Mouse (Mus musculus): ENCODE measurements at regions not wholly inside any gene's neighbourhood (a gene's known extent, or its start where the extent isn't known, plus 50 kb on each side); places are given as distances from the start of the nearest gene placed in this dataset.

DNA sequence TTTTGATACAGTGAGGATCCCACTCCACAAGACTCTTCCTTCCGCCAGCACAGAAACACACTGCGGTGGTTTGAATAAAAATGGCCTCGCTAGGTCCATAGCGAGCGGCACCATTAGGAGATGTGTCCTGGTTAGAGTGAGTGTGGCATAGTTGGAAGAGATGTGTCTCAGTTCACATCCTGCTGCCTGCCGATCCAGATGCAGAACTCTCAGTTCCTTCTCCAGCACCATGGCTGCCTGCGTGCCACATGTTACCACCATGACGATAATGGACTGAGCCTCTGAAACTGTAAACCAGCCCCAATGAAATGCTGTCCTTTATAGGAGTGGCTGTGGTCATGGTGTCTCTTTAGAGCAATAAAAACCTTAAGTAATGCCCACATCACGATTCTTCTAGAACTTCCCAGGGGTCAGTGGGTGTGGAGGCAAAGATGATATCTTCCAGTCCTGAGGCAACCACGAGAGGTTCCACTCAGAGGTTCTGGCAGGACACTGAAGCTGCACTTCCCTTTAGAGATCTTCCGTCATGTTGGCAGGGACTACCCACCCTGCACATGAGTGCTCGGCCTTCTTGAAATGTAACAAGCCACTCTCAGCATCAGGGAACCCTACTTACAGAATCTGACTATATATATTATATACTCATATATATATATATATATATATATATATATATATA, 167.3 kb downstream of the Irs2 start:
- intact Hi-C loops (cut with DNase I): no loop called here
- no peak for DNase-seq (ENCODE audit: extremely low spot score in 1 of 2, low spot score in 2 of 2)

DNA sequence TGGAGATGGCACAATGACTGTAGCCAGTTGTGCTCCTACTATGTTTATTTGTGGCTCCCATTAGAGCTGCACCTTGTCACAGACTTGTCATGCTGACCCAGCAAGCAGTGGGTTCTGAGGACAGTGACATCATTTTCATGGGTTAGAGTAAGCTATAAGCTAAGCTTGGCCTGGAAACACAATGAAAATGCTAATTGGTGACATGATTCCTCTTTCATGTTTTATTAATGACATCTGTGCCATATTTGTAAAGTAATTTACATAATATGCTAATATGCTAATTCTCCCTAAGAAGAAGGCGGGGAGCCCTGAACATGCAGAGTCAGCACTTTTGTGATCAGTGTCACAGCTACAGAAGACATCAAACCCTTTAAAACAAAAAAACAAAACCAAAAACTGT, 168.2 kb downstream of the Irs2 start:
- DNase-seq (ENCODE audit: extremely low spot score in 1 of 2, low spot score in 2 of 2): no peak
- intact Hi-C loops (cut with DNase I): no loop called here

DNA sequence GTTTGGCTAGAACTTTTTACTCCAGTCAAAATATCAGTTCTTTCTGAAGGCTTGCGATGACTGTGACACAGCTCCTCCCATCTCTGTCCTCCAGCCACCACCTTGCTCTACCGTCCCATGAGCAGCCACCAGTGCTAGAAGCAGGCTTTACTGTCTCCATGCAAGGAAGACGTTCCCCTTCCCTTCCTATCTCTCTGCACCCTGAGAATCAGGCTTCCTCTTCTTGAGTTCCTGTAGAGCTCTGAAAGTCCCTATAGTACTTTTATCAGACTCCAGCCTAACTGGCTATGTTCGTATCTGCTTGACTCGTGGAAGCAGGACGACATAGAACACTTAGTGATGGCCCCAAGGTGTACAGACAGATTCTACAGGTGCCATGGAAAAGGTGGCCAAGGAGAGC, 173.2 kb downstream of the Irs2 start:
- no peak for DNase-seq (ENCODE audit: extremely low spot score in 1 of 2, low spot score in 2 of 2)
- intact Hi-C loops (cut with DNase I): no loop called here

DNA sequence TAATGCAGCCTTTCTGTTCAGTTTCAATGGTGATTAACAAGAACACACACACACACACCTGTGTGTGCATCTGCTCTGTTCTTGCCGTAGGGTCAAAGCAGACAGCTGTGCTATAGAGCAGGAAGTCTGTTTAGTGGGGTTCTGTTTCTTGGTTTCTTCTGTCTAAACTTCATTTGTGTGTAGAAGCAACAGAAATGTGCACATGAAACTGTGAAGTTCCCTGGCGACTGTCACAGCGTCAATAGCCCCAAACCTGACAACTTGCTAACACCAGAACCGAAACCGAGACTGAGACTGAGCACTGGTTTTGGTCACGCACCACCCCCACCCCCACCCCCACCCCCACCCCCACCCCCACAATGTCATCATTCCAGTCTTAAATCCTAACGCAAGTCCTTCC, 176.4 kb downstream of the Irs2 start:
- no peak for DNase-seq (ENCODE audit: extremely low spot score in 1 of 2, low spot score in 2 of 2)
- intact Hi-C loops (cut with DNase I): no loop called here

DNA sequence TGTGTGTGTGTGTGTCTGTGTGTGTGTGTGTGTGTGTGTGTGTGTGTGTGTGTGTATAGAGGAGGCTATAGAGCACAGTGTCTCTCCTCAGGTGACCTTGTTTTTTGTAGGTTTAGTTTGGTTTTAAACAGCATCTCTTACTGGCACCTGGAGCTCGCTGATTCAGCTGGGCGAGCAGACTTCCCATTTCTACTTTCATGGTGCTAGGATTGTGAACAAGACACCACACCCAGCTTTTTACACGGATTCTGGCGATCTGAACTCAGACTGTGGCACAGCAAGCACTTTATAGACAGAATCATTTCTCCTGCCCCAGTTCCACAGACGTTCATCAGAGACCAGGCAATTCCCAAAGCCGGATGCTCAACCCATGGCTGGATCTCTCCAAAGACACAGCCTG, 177.0 kb downstream of the Irs2 start:
- no peak for DNase-seq (ENCODE audit: extremely low spot score in 1 of 2, low spot score in 2 of 2)
- intact Hi-C loops (cut with DNase I): no loop called here

DNA sequence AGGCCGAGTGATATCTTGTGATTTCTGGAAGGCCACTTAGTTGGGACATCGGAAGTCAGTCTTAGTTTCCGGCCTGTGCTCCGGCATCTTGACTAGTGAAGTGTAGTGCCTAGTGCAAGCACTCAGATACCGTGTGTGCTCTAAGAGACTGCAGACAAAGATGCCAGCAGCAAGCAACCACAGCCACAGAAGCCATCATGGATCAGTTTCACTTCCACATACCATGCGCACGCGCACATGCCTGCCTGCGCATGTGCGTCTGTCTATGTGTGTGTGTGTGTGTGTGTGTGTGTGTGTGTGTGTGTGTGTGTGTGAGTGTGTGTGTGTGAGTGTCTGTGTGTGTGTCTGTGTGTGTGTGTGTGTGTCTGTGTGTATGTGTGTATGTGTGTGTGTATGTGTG, 177.4 kb downstream of the Irs2 start:
- intact Hi-C loops (cut with DNase I): no loop called here
- DNase-seq (ENCODE audit: extremely low spot score in 1 of 2, low spot score in 2 of 2): no peak

DNA sequence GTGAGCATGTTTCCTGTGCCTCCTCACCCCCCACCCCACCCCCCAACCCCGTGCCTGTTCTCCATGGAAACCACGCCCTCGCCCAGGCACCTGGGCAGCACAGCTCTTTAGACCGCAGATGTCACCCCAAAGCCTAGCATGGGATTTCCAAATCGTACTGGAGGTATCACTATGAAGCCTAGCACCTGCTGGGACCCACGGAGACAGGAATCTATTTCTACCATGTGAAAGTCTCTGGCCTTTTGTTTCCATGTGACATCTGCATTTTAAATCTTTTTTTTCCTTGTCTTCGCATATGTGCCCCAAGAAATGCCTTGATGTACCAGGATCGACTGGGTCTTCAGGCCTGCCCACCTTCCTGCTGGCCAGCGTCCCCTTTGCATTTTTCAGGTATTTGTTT, 179.7 kb downstream of the Irs2 start:
- no peak for DNase-seq (ENCODE audit: extremely low spot score in 1 of 2, low spot score in 2 of 2)
- intact Hi-C loops (cut with DNase I): loop anchor here (5.0 kb wide), 1 partner anchor 179 kb away; the partner anchor contains the start of gene Irs2

DNA sequence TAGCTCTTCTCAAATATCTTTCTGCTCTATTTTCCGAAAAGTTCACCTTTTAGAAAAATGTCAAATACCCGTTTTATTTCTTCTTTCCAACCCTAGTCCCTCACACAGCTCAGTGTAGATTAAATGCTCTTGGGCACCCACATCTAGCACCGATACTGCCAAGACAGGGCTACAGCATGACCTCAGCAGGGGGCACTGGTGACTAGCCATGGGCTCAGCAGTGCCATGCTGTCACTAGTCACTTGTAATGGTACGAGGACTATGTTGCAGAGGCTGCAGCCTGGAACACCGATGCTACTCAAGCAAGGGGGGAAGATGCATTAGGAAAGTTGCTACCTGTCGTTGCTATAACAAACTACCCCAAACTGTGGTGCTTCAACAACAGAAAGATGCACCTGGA, 180.7 kb downstream of the Irs2 start:
- intact Hi-C loops (cut with DNase I): loop anchor here (5.0 kb wide), 1 partner anchor 180 kb away; the partner anchor contains the start of gene Irs2
- peak in 1 of 2 experiments; percentile 34 for DNase-seq (ENCODE audit: extremely low spot score in 1 of 2, low spot score in 2 of 2)

DNA sequence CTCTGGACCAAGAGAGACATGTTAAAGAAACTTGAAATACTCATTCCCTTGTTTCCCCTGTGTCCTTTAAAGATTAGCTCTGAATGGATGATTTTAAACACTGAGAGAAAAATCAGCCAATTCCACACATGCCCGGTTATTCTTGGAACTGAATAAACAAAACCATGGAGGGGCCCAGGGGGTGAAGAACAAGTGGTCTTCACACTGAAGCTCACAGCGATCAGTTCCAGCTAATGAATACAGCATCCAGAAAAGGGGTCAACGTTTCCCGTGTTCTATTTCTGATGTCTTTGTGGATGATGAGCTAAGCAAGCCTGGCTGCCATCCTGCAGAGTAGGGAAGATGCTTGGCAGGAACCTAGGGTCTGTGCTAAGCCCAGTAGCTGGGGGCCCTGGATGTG, 182.3 kb downstream of the Irs2 start:
- DNase-seq (ENCODE audit: extremely low spot score in 1 of 2, low spot score in 2 of 2): no peak
- intact Hi-C loops (cut with DNase I): loop anchor here (5.0 kb wide), 1 partner anchor 181 kb away; the partner anchor contains the start of gene Irs2

DNA sequence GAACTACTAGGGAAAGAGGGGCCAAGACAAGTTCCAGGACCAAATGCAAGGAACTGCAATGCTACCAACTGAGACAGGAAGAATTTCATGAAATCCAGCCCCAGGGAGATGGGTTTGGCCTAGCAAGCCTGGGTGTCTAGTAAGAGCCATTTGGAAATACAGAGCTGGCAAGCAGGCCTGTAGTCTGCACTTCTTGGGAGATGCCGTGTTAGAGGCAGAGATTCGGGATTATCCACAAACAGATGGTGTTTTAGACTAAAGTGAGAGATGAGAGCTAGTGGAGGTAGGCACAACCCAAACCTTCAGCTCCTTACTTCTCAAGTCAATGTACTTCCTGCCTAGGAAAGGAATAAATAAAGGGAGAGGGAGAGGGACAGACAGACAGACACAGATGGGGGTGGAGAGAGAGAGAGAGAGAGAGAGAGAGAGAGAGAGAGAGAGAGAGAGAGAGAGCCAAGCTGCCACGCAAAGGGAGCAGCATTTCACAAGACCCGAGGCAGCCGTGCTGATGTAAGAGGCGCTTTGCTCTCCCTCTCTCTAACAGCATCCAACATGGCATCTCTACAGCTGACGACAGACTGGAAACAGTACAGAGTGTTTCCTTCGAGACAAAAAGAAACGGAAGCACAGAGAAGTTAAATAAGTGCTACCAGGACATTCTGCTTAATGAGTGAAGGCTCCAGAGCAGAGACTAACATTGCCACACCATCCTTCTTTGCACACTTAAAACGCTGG, 182.9 kb downstream of the Irs2 start:
- intact Hi-C loops (cut with DNase I): loop anchor here (5.0 kb wide), 1 partner anchor 182 kb away; the partner anchor contains the start of gene Irs2
- DNase-seq (ENCODE audit: extremely low spot score in 1 of 2, low spot score in 2 of 2): no peak

DNA sequence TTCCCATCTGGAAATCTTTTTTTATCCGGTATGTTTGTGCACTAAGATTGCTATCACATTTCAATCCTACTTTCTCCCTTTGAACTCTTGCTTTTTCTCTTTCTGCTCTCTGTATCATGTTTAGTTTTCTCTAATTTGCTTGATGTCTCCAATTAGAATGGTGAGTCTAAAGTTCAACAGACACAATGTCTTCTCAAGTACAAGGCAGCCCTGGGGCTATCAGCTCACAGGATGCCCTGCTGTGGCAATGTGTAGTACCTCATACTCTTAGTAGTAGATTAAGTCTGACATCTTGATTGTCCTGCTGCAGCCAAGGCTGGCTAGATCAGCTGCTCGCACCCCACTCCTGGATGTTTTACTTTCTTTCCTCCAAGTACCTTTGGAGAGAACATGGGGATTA, 186.4 kb downstream of the Irs2 start:
- intact Hi-C loops (cut with DNase I): no loop called here
- no peak for DNase-seq (ENCODE audit: extremely low spot score in 1 of 2, low spot score in 2 of 2)

DNA sequence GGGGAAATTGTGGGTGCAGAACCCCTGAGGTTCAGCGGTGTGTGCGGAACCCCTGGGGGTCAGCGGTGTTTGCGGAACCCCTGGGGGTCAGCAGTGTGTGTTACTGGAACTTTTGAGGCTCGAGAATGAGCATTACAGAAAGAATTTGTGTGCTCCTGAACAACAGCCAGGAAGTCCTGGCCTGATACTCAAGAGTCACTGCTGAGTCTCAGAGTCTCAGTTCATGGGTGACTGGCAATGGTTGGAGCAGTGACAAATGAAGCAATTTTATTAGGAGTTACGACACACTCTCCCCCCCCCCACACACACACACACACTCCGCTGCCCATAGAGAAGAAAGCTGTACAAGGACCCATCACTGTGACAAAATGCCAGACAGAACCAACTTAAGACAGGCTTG, 193.8 kb downstream of the Irs2 start:
- no peak for DNase-seq (ENCODE audit: extremely low spot score in 1 of 2, low spot score in 2 of 2)

DNA sequence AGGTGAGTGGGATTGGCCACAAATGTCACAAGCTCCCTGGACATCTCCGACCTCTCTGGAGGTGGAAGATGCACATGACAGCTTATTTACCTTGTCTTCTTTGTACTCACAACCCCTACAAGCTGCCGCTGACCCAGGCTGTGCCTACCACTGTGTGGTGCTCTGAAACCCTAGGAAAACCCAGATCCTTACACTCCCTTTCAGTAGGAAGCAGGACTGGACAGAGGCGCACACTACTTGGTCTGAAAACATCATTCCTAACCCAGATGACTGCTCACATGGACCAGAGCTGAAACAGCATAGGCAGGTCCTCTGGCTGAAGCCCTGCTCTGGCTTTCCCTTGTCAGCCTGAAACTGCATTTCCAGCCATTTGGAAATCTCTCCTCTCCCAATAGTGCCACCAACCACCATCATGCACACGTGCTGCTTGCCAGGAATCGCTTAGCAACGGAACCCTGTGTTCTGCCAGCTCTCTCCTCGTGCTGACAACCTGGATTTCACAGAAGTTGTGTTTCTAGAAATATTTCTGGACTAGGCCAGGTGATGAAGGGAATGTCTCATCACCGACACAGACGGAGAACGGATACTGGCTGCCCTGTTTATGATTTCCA, 196.1 kb downstream of the Irs2 start:
- intact Hi-C loops (cut with DNase I): loop anchor here (5.0 kb wide), 1 partner anchor 190 kb away; no protein-coding TSS in a partner anchor
- peak in 1 of 2 experiments; percentile 65 for DNase-seq (ENCODE audit: extremely low spot score in 1 of 2, low spot score in 2 of 2)

More for the DNA sequence above, 193.8 kb downstream of the Irs2 start:
- intact Hi-C loops (cut with DNase I): loop anchor here (5.0 kb wide), 1 partner anchor 188 kb away; no protein-coding TSS in a partner anchor

DNA sequence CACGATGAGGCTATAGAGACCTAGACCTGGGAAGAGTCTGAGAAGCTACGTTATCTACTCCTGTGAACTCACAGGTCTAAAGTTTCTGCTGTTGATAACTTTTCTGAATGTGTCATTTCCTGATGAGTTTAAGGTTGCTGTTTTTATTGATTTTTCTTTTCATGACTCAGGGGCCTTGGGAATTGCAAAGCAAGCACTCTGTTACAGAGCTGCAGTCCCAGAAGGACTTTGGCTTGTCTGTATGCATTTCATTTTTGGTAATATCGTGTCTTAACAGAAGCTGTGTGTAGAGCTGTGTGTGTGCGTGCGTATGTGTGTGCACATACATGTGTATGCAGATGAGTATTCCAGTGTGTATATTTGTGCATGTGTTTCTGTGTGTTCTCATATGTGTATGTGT, 201.2 kb downstream of the Irs2 start:
- intact Hi-C loops (cut with DNase I): no loop called here
- DNase-seq (ENCODE audit: extremely low spot score in 1 of 2, low spot score in 2 of 2): no peak

DNA sequence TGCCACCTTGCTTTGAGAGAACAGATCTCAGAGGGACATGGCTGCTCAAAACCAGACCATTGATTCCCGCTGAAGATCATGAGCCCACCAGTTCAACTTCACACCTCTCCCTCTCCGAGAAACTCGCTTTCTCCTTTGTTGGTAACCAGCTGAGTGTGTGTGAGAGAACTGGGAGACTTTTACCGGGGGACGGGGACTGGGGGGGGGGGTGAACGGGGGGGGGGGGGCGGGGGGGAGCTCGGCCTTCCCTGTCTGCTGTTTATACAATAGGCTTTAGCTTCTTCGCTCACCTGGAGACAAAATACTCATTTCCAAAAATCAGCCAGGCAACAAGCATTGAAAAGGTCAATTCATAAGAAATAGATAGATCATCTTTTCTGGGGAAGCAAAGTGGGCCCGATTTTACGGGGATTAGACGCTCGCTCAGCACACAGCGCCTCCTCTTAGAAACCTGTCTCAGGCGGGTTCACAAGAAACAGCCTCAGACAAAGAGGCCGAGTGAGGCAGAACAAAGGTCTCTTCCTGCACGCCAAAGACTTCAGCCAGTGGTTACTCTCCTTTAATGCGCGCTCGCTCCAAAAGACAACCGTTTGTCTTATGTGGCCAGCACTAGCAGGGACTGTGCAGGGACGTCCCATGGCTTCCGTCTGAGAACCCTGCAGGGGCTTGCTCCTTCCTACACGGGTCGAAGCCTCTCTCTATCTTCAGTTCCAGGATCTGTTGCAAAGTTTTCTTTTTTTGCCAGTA, 202.7 kb downstream of the Irs2 start:
- intact Hi-C loops (cut with DNase I): no loop called here

DNA sequence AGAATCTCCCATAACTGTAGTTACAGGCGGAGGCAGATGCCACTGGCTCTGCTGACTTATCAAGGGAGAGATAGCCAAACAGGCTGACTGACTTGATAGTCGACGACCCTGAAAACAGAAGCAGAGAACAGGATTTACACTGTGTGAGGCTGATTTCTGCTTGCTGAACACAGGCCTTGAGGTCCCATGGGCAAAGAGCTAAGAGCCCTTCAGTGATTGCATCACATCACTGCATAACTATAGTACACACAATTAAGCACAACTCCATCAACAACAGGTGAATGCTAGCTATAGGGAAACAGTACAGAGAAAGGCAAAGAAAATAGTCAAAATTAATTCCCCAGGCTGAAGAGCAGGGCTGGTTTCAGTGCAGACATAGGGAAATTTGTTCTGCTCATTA, 203.3 kb downstream of the Irs2 start:
- intact Hi-C loops (cut with DNase I): no loop called here
- DNase-seq (ENCODE audit: extremely low spot score in 1 of 2, low spot score in 2 of 2): no peak

More for the DNA sequence above, 202.7 kb downstream of the Irs2 start:
- DNase-seq (ENCODE audit: extremely low spot score in 1 of 2, low spot score in 2 of 2): no peak

DNA sequence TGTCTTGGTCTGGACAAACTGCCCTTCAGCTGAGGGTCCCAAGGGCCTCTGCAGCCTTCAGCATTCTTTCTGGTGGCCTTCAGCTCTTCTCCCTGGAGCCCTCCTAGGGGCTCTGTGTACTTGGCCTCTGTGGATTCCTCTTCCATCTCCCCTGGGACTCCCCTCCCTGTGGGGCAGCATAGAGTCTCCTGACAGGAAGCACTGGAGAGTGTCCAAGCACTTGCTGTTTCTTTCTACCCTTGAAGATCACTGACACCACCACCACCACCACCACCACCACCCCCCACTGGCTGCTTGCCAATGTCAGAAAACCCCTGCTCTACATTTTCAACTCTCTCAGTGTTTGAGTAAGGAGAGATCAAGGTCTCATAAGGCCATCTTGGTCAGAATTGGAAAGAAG, 206.3 kb downstream of the Irs2 start:
- intact Hi-C loops (cut with DNase I): no loop called here
- peak in 1 of 2 experiments; percentile 73 for DNase-seq (ENCODE audit: extremely low spot score in 1 of 2, low spot score in 2 of 2)

DNA sequence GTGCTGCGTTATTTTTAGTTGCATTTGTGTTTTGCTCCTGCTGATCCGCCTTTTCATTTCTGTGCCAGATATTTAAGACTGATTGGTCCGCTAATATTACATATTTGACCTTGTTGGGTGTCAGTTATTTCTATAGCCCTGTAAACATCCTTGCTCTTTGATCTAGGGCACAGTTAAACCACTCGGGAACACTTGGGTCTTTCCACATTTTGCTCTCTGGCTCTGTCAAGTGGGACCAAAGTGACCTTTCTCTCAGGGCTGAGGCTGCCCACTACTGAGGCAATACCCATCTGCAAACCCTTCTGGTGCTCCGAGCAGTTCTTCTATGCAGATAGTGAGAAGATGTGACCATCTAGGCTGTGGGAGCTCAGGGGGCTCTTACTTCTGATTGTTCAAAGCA, 206.7 kb downstream of the Irs2 start:
- intact Hi-C loops (cut with DNase I): no loop called here
- no peak for DNase-seq (ENCODE audit: extremely low spot score in 1 of 2, low spot score in 2 of 2)

DNA sequence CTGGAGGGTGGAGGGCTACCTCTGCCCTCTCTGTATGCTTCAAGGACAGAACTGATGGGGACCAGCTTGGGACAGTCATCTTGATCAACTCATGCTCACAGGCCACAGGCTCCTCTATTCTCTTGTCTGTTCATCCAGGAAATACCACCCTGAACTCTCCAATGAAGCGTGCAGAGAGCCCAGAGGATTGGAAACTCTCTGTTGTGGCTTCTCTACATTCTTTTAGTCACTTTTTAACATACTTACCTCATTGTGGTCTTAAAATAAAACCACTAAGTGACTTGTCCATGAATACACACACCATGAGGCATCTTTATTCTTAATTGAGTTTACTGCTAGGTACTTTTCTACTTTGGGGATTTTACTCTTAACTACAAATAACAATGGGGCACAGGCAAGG, 209.8 kb downstream of the Irs2 start:
- intact Hi-C loops (cut with DNase I): no loop called here
- no peak for DNase-seq (ENCODE audit: extremely low spot score in 1 of 2, low spot score in 2 of 2)

Data from left cerebral cortex, postnatal 10 days (tissue).